Mouse (Mus musculus): ENCODE data around the gene Gm10118.

Gene Gm10118

DNA sequence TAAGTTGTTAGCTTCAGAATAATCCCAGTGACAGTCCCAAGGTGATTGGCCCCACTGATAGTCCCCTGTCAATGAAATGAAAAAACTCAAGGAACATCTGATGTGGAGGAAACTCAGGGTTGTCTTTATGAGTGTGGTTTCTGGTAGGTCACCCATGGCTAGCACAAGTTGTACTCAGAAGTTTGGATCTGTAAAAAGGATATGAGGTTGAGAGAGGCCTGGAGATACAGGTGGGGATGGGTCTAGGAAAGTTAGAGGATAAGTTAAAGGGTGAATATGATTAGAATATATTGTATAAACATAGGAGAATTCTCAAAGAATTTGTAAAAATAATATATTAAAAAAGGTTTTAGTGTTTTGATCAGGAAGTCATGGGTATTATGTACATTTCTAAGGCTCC is at the start of gene Gm10118:
Gene Gm10118 (minus strand): TSS at position 101 of the 400 bp plus-strand sequence.
- DNase-seq: no peak

DNA sequence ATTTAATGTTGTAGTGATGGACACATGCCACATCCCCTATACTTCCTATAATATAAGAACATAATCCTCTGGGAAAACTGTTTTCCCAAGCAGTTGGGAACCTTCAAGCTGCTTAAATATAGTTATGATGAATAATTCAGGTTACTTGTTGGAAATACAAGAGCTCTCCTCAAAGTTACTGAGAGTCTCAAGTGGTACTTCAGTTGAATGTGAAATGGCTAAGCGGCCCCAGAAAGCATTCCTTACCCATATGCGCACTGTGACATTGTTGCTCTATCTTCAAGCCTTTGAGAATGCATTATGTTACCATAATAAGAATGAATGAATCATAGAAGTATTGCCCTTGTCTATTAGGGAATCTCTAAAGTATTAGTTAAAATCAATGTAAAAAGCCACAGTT is 45.1 kb upstream of the Gm10118 start:
- no peak for DNase-seq

GRCm38 (mm10) chr10:63954308-63954930 is 27.2 kb upstream of the Gm10118 start:
- peak; percentile 54 for DNase-seq

GRCm38 (mm10) chr10:63951481-63951880 is 24.2 kb upstream of the Gm10118 start:
- no peak for DNase-seq

DNA sequence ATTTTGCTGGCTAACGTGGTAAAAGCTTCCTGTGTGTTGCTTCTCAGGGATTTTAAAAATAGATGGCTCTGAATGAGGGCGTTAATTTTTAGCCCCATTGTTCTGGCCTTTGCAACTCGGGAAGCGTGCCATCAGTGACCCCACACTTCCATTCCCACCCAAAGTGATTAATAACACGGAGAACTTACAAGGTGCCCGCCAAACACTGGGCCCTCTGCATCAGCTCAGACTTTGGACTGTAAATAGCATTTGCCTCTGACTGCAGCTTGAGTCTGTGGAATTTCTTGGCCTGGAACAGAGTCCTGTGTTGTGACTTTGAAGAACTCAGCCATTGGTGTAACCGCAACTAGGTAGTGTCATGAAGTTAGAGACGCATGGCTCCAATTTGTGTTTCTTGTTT is 23.6 kb upstream of the Gm10118 start:
- no peak for DNase-seq

DNA sequence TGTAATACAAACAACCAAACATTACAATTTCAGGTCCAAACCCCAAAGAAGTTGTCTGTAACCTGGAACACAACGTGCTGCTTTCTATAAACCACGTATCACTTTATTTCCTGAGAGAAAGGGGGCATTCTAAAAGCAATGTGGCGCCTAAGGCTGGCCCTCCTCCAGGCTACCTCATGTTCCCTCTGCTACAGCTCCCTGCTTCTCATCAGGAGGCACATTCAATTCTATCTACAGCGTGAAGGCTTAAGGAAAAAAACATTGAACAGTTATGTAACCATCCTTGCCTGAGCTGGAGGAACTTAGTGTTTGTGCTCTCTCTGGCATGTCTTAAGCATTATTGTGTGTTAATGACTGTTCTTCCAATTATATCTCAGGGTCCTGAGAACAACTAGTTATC is 20.0 kb upstream of the Gm10118 start:
- peak; percentile 66 for DNase-seq

- DNase-seq: no peak
These were observed 18.3 kb upstream of the Gm10118 start for GRCm38 (mm10) chr10:63945534-63945933.

DNA sequence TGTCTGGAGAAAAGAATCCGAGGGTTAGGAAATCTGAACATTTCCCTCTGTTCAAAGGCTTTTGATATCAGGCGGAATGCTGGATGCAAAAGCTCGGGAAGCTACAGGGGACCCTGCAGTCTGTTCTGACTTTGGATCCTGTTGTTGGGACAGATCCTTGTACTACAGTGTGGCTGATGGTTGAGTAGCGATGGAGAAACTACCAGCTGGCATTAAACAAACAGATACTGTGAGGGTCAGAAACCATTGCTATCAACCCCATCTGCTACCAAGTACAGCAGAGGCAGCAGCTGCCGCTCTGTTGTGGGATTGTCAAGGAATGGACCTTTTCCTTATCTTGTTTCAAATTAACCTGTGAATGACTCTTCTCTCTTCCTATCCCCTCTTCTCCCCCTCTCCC is 6.7 kb upstream of the Gm10118 start:
- peak; percentile 41 for DNase-seq

DNA sequence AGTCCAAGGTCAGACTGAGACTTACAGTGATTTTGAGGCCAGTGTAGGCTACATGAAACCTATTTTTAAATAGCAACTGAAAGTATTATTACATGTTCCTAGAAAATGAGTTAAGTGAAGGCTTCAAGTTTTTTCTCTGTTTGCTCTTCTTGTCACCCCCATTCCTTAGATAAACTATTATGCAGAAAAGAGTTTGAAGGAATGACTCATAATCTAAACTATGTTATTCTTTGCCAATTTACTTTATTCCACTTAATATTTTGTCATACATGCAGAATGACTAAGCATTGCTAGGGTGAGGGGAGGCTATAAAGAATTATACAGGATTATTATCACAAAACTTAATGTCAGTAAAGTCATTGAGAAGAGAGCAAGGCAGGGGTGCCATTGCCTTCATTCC is 18.4 kb downstream of the Gm10118 start:
- no peak for DNase-seq

DNA sequence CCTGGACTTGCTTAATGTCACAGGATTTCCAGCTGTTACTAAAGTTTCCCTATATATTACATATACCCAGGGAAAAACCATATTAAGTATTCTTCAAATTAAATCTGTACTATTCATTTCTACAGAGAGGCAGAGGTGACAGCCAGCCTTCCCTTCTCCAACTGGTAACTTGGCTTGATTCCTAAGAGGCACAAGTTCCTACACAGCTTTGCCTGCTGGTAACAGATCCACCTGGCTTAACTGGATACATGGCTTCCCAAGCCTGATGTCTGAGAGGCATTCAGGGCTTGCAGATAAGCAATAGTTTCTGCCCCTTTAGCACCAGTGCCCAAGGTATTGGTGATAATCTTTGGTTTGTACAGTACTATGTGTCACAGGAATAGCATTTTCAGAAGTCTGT is 27.3 kb downstream of the Gm10118 start:
- peak; percentile 5 for DNase-seq

DNA sequence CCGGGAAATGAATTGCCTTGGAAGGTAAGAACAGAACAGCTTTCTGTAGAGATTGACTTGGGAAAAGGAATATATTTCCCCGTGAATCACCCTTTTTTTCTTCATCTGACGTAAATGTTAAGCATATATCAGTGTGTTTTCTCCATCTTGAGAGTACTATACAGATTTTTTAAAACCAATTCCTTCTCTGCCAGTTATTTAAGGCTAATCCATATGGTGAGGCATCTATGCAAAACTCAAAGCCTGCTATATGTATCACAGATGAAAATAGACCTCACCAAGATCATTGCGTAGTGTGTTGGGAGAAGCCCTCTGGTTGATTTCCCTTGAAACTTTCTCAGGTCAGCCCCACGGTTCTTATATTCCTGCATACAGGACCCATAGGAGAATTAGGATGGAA is 32.6 kb downstream of the Gm10118 start:
- DNase-seq: no peak

DNA sequence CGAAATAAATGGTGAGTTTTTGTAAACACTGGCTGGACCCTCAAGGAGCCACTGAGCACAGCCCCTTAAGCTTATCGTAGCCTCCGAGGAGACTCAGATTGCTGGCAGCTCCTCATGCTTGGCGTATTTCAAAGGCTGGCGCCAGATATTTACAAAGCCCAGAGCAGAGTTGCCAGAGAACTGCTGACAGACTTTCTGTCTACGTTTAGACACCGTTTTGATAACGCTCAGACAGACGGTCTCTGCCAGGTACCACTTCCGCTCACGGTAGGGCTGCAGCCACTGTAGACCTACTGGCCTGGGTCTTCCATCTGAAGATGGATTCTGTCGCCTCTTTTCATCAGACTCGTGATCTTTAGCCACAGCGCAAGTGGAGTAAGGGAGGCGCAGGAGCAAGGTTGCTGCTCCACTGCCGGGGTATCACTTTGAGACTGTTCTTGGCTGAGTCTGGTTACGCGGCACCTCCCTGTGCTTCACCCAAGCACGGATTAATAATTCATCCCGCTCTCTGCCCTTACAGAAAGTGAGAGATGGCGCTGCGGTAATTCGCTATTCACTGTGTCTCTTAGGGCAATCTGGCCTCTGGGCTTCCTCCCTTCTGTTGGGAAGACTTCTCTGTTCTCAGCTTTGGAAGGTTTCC is 40.7 kb downstream of the Gm10118 start:
- DNase-seq: peak; percentile 21

GRCm38 (mm10) chr10:63880462-63880903 is 46.8 kb downstream of the Gm10118 start:
- peak; percentile 85 for DNase-seq

Measured in cerebellum, adult 11-12 months (tissue).